Mouse (Mus musculus) heart, embryonic 16.5 days (tissue): ENCODE data around the gene Gm21954. TPM values are rescaled to one million over a fixed set of nuclear protein-coding genes. Genes with fewer than 3 reads are reported as not detected.
A peak's percentile ranks its signal among the peaks of the same experiment; 100 is the strongest.

Experiments used
- ATAC-seq: fragments of 200-750 bp; cut with Nextera tagmentation; replicated peaks from 2 replicates; pipeline ENCODE4 v1.8.0; 2017; ENCODE audit warnings: moderate number of reproducible peaks; ENCODE audit not compliant: insufficient read depth, low FRiP score; ENCODE audit errors: extremely low read depth
- H3K27ac ChIP-seq: fragments of 300-500 bp; sonication (generic); 2 replicates; pipeline ENCODE4 v1.5.1; 2014; ENCODE audit warnings: mild to moderate bottlenecking, low read length, control low read depth, moderate library complexity
- H3K27me3 ChIP-seq: fragments of 300-500 bp; sonication (generic); 2 replicates; pipeline ENCODE4 v1.6.1; 2014; ENCODE audit warnings: low read length, mixed read lengths; ENCODE audit not compliant: control insufficient read depth, insufficient read depth
- H3K36me3 ChIP-seq: fragments of 300-500 bp; sonication (generic); 2 replicates; pipeline ENCODE4 v1.6.1; 2014; ENCODE audit not compliant: control insufficient read depth, insufficient read depth
- H3K4me1 ChIP-seq: fragments of 300-500 bp; sonication (generic); 2 replicates; pipeline ENCODE4 v1.6.1; 2014; ENCODE audit warnings: low read length, mixed read lengths; ENCODE audit not compliant: control insufficient read depth, insufficient read depth
- H3K4me2 ChIP-seq: fragments of 300-500 bp; sonication (generic); 2 replicates; pipeline ENCODE4 v1.6.1; 2014; ENCODE audit warnings: low read depth, mild to moderate bottlenecking, control low read depth, low read length
- H3K4me3 ChIP-seq: fragments of 300-500 bp; sonication (generic); 2 replicates; pipeline ENCODE4 v1.5.1; 2014; ENCODE audit warnings: mild to moderate bottlenecking, control low read depth, low read length
- H3K9ac ChIP-seq: fragments of 300-500 bp; sonication (generic); 2 replicates; pipeline ENCODE4 v1.6.1; 2014; ENCODE audit warnings: low read length, control low read depth
- H3K9me3 ChIP-seq: fragments of 300-500 bp; sonication (generic); replicated peaks from 2 replicates; pipeline ENCODE4 v1.6.1; 2016; ENCODE audit warnings: low read length; ENCODE audit not compliant: control insufficient read depth
- WGBS: fragments of 180-500 bp; shearing (Covaris S2); extraction: QIAGEN DNeasy Blood & Tissue Kit; methylation state at CpG from one replicate; pipeline ENCODE4 v1.1.7; 2014; 5-methylcytosine and 5-hydroxymethylcytosine counted together
- polyA plus RNA-seq: library from polyadenylated mRNA; unstranded; fragments of >200 nt; fragmentation: Nextera tagmentation; extraction: Ambion mirVana; gene quantifications from 2 replicates; pipeline ENCODE4 v1.2.1, GENCODE M21; 2015

Gene Gm21954
- polyA plus RNA-seq, 1 experiment from 2014 or later = not detected

- Histone ChIP-seq H3K4me1 (peaks cover 5% of the 10 kb centered on the region), H3K4me3 (no peak overlapping the region), H3K9me3 (no peaks in the 10 kb centered on the region), H3K4me2 (no peak overlapping the region), H3K27ac (no peak overlapping the region), H3K27me3 (no peaks in the 10 kb centered on the region), H3K36me3 (no peaks in the 10 kb centered on the region), H3K9ac (no peak overlapping the region)
- ATAC-seq = no peak
- WGBS = 72% methylated on average over 7 of the region's 7 CpGs
Observed at GRCm38 (mm10) chr3:55438824-55439446, 33.1 kb downstream of the Gm21954 start.

GRCm38 (mm10) chr3:55434276-55434675, 37.7 kb downstream of the Gm21954 start:
- Histone ChIP-seq H3K4me1 (no peaks in the 10 kb centered on the region), H3K36me3 (no peaks in the 10 kb centered on the region), H3K9ac (no peak overlapping the region), H3K4me2 (no peak overlapping the region), H3K27me3 (no peaks in the 10 kb centered on the region), H3K4me3 (no peak overlapping the region), H3K9me3 (no peaks in the 10 kb centered on the region), H3K27ac (no peak overlapping the region)
- WGBS = 79% methylated on average over 1 of the region's 1 CpGs
- no peak for ATAC-seq

GRCm38 (mm10) chr3:55431223-55431622, 40.8 kb downstream of the Gm21954 start:
- no peak for ATAC-seq
- Histone ChIP-seq H3K36me3 (no peaks in the 10 kb centered on the region), H3K27ac (no peak overlapping the region), H3K9ac (no peak overlapping the region), H3K9me3 (no peaks in the 10 kb centered on the region), H3K4me1 (no peaks in the 10 kb centered on the region), H3K4me2 (no peak overlapping the region), H3K27me3 (no peaks in the 10 kb centered on the region), H3K4me3 (no peak overlapping the region)
- 89% methylated on average over 3 of the region's 3 CpGs for WGBS

- H3K36me3 ChIP-seq = no peaks in the 10 kb centered on the region
- H3K27me3 ChIP-seq = no peaks in the 10 kb centered on the region
- ATAC-seq = no peak
- no peak overlapping the region for H3K4me2 ChIP-seq
- no peaks in the 10 kb centered on the region for H3K4me1 ChIP-seq
- no peak overlapping the region for H3K9ac ChIP-seq
- no peak overlapping the region for H3K27ac ChIP-seq
- WGBS = 64% methylated on average over 2 of the region's 2 CpGs
- H3K4me3 ChIP-seq = no peak overlapping the region
- no peaks in the 10 kb centered on the region for H3K9me3 ChIP-seq
Observed at GRCm38 (mm10) chr3:55430022-55430549, 41.9 kb downstream of the Gm21954 start.

GRCm38 (mm10) chr3:55423640-55424397, 48.2 kb downstream of the Gm21954 start:
- no peak overlapping the region for H3K9ac ChIP-seq
- ATAC-seq = no peak
- no peaks in the 10 kb centered on the region for H3K27me3 ChIP-seq
- no peaks in the 10 kb centered on the region for H3K36me3 ChIP-seq
- H3K4me3 ChIP-seq = no peak overlapping the region
- H3K9me3 ChIP-seq = no peaks in the 10 kb centered on the region
- peaks cover 10% of the 10 kb centered on the region for H3K4me1 ChIP-seq
- no peak overlapping the region for H3K27ac ChIP-seq
- 33% methylated on average over 11 of the region's 11 CpGs for WGBS
- peak overlapping the region; percentile 26; the same call in 1 of the 2 replicates for H3K4me2 ChIP-seq

GRCm38 (mm10) chr3:55420436-55421083, 51.5 kb downstream of the Gm21954 start:
- Histone ChIP-seq H3K4me3 (no peak overlapping the region), H3K9me3 (no peaks in the 10 kb centered on the region), H3K9ac (no peak overlapping the region), H3K36me3 (no peaks in the 10 kb centered on the region), H3K4me2 (no peak overlapping the region), H3K4me1 (peaks cover 12% of the 10 kb centered on the region), H3K27ac (no peak overlapping the region), H3K27me3 (no peaks in the 10 kb centered on the region)
- 53% methylated on average over 8 of the region's 8 CpGs for WGBS
- ATAC-seq = no peak

GRCm38 (mm10) chr3:55419334-55419733, 52.7 kb downstream of the Gm21954 start:
- H3K4me3 ChIP-seq = no peak overlapping the region
- WGBS = 27% methylated on average over 3 of the region's 3 CpGs
- H3K9ac ChIP-seq = no peak overlapping the region
- no peaks in the 10 kb centered on the region for H3K27me3 ChIP-seq
- H3K9me3 ChIP-seq = no peaks in the 10 kb centered on the region
- H3K4me2 ChIP-seq = peak overlapping the region; percentile 21
- peaks cover 12% of the 10 kb centered on the region for H3K4me1 ChIP-seq
- H3K27ac ChIP-seq = no peak overlapping the region
- H3K36me3 ChIP-seq = no peaks in the 10 kb centered on the region
- no peak for ATAC-seq

- no peak for ATAC-seq
- Histone ChIP-seq H3K9me3 (no peaks in the 10 kb centered on the region), H3K4me3 (no peak overlapping the region), H3K4me2 (no peak overlapping the region), H3K36me3 (no peaks in the 10 kb centered on the region), H3K27me3 (no peaks in the 10 kb centered on the region), H3K27ac (no peak overlapping the region), H3K4me1 (peaks cover 10% of the 10 kb centered on the region), H3K9ac (no peak overlapping the region)
- WGBS = 75% methylated on average over 6 of the region's 6 CpGs
Observed at GRCm38 (mm10) chr3:55418845-55419244, 53.2 kb downstream of the Gm21954 start.

GRCm38 (mm10) chr3:55415527-55415950, 56.5 kb downstream of the Gm21954 start:
- WGBS = 33% methylated on average over 14 of the region's 14 CpGs
- ATAC-seq = no peak
- H3K4me2 ChIP-seq = peak overlapping the region; percentile 51
- H3K36me3 ChIP-seq = no peaks in the 10 kb centered on the region
- no peak overlapping the region for H3K9ac ChIP-seq
- H3K4me1 ChIP-seq = peaks cover 10% of the 10 kb centered on the region
- H3K9me3 ChIP-seq = 0 out of 2 replicates have a peak, but pooled peaks cover 2% of the 10 kb centered on the region
- no peak overlapping the region for H3K27ac ChIP-seq
- H3K27me3 ChIP-seq = no peaks in the 10 kb centered on the region
- H3K4me3 ChIP-seq = peak overlapping the region; percentile 19
